ENCODE assay signal across 7 mouse cellular contexts in genomic region chr10:69371441-69371840, GRCm38 (mm10). TPM values are rescaled to one million over a fixed set of nuclear protein-coding genes. Genes with fewer than 3 reads are reported as not detected.
DNase-seq lines count a peak whose midpoint lies in the region; ATAC-seq lines count a peak whose summit lies in the region.

No protein-coding gene starts in this region.

- ATAC-seq in erythroid progenitor cell, adult 5-6 weeks (replicated peaks; ENCODE audit: low FRiP score, poor library complexity, severe bottlenecking) = peak; percentile 70; the same call in 1 of the 2 replicates

- DNase-seq in layer of hippocampus, adult 11-12 months (ENCODE audit: low spot score) = peak; percentile 12
- no peak for DNase-seq in layer of hippocampus, adult 9-11 months
- DNase-seq in ES-CJ7 (ENCODE audit: low read depth, low spot score) = peak; percentile 72
- DNase-seq in adrenal gland, postnatal 25 days = peak; percentile 45
- peak; percentile 34 for DNase-seq in lung, postnatal 10 days
- peak; percentile 26 for DNase-seq in thymus, postnatal 14 days

RNA-seq across cellular contexts. Expression of gene Cdk1, which starts 18.7 kb away (rescaled TPM):
- 17.1 and 25.6 TPM in 2 replicates for total RNA-seq in adrenal gland, postnatal 25 days (2021)
- 179 and 182 TPM in 2 replicates for total RNA-seq in erythroid progenitor cell, adult 5-6 weeks (2015; ENCODE audit: low replicate concordance)
- total RNA-seq in erythroid progenitor cell, adult 5-6 weeks (2017; ENCODE audit: low replicate concordance) = 568 and 653 TPM in 2 replicates

RNA-seq across cellular contexts. Expression of gene Ank3, which starts 27.1 kb away (rescaled TPM):
- total RNA-seq in adrenal gland, postnatal 25 days (2021) = 13.9 and 18.2 TPM in 2 replicates
- 2.9 TPM in 1 of 2 replicates, not detected in the other for total RNA-seq in erythroid progenitor cell, adult 5-6 weeks (2015; ENCODE audit: low replicate concordance)
- not detected in 2 replicates for total RNA-seq in erythroid progenitor cell, adult 5-6 weeks (2017; ENCODE audit: low replicate concordance)
